Mouse (Mus musculus): ENCODE data around the gene a.

DNA sequence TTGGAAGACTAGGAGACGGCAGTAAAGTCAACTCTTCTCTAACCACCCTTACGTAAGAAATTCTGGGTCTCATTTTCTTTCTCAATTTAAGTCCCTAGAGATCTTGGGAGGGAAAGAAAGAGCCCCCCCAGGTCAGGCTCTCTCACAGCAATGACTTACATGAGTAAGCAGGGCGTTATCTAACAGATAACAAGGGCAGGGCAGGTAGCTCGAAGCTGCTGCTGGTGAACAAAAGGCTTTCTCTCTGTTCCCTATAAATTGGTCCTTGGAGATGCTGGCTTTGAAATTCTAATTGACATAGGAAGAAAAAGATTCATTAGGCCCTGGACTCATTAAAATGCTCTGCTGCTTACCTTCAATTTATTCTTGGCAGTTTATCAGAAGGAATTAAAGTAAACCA is 41.3 kb downstream of the a start:
- no peak for TF ChIP-seq E2F4 (IDR thresholded peaks at IDR 0.05; ENCODE audit: insufficient replicate concordance, low read depth, low read length)
- no peak for TF ChIP-seq CTCF (conservative IDR thresholded peaks at IDR 0.05 in 1 of 2, IDR thresholded peaks at IDR 0.05 in 1 of 2; ENCODE audit: low read depth in 2 of 2, low read length in 2 of 2)
- no peak for TF ChIP-seq EP300 (IDR thresholded peaks at IDR 0.05; ENCODE audit: low read length)
- no peak for TF ChIP-seq CHD2 (IDR thresholded peaks at IDR 0.05; ENCODE audit: low read length)

All from CH12.LX (cell line).